In the genomic region with DNA sequence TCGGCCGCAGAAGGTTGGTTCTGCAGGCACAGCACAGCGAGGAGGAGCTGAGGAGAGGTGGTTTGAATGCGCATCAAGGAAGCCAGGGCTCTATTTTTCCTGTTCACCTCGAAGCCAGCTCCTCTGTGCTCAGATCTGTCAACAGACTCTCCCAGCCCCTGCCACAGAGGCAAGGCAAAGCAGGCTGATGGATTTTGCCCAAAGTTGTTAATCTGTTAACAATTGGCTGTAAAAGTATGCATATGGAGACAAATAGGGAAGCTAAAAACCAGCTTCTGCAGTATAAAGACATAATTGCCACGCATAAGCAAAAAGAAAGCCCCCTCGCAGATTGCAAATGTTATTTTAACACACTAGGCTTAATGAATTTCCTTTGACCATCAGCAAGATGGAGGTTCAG, we compare ENCODE assay signal across 32 mouse cellular contexts.
"Had no signal": no experiment of that assay in that cellular context is flagged by ENCODE, and none has a peak within 500 bp of the region (broad histone marks: within the 10 kb centered on the region; RNA-seq: fewer than 3 reads in every experiment).

No protein-coding gene starts in this region.

- H3K9me3 ChIP-seq: limb, embryonic 10.5 days; limb, embryonic 12.5 days; limb, embryonic 13.5 days; limb, embryonic 15.5 days; liver, embryonic 12.5 days; liver, embryonic 13.5 days; liver, embryonic 15.5 days; lung, embryonic 15.5 days; megakaryocyte, embryonic 14.5 days; midbrain, embryonic 10.5 days; midbrain, embryonic 12.5 days; midbrain, embryonic 13.5 days; midbrain, embryonic 15.5 days; neural tube, embryonic 12.5 days; neural tube, embryonic 13.5 days had no signal

- H3K4me1 ChIP-seq: limb, embryonic 10.5 days; limb, embryonic 12.5 days; limb, embryonic 13.5 days; limb, embryonic 15.5 days; liver, embryonic 12.5 days; liver, embryonic 13.5 days; liver, embryonic 15.5 days; lung, embryonic 15.5 days; midbrain, embryonic 10.5 days; midbrain, embryonic 12.5 days; midbrain, embryonic 13.5 days; midbrain, embryonic 15.5 days; neural tube, embryonic 12.5 days; neural tube, embryonic 13.5 days had no signal

- H3K4me3 ChIP-seq: limb, embryonic 10.5 days; limb, embryonic 12.5 days; limb, embryonic 13.5 days; limb, embryonic 15.5 days; liver, embryonic 12.5 days; liver, embryonic 13.5 days; liver, embryonic 15.5 days; lung, embryonic 15.5 days; megakaryocyte, embryonic 14.5 days; midbrain, embryonic 10.5 days; midbrain, embryonic 12.5 days; midbrain, embryonic 13.5 days; midbrain, embryonic 15.5 days; myocyte; neural tube, embryonic 12.5 days; neural tube, embryonic 13.5 days had no signal

- H3K27me3 ChIP-seq: limb, embryonic 12.5 days; limb, embryonic 13.5 days; limb, embryonic 15.5 days; liver, embryonic 12.5 days; liver, embryonic 13.5 days; liver, embryonic 15.5 days; lung, embryonic 15.5 days; megakaryocyte, embryonic 14.5 days; midbrain, embryonic 12.5 days; midbrain, embryonic 13.5 days; midbrain, embryonic 15.5 days; neural tube, embryonic 12.5 days; neural tube, embryonic 13.5 days had no signal

- DNase-seq: left cerebral cortex, postnatal 4 days; liver; liver, embryonic 13.5 days; liver, postnatal 0 days; lung, adult 18-20 months; lung, adult 2 months; lung, embryonic 14.5 days; lung, postnatal 14 days; lung, postnatal 36 days; lung, postnatal 4 days; midbrain, embryonic 14.5 days had no signal

- ATAC-seq: liver, embryonic 12.5 days; liver, postnatal 0 days; lung, postnatal 0 days; midbrain, embryonic 13.5 days; midbrain, embryonic 15.5 days; midbrain, embryonic 16.5 days had no signal

- H3K9ac ChIP-seq: limb, embryonic 12.5 days; limb, embryonic 13.5 days; limb, embryonic 15.5 days; liver, embryonic 12.5 days; liver, embryonic 13.5 days; liver, embryonic 14.5 days; liver, embryonic 15.5 days; liver, postnatal 0 days; lung, embryonic 14.5 days; lung, embryonic 15.5 days; midbrain, embryonic 12.5 days; midbrain, embryonic 13.5 days; midbrain, embryonic 15.5 days; neural tube, embryonic 12.5 days; neural tube, embryonic 13.5 days had no signal

- H3K36me3 ChIP-seq: limb, embryonic 10.5 days; limb, embryonic 12.5 days; limb, embryonic 13.5 days; limb, embryonic 15.5 days; liver, embryonic 12.5 days; liver, embryonic 13.5 days; liver, embryonic 15.5 days; lung, embryonic 15.5 days; midbrain, embryonic 10.5 days; midbrain, embryonic 12.5 days; midbrain, embryonic 13.5 days; midbrain, embryonic 15.5 days; neural tube, embryonic 12.5 days; neural tube, embryonic 13.5 days had no signal

- H3K4me2 ChIP-seq: limb, embryonic 12.5 days; limb, embryonic 13.5 days; limb, embryonic 15.5 days; liver, embryonic 11.5 days; liver, embryonic 12.5 days; liver, embryonic 13.5 days; liver, embryonic 15.5 days; lung, embryonic 14.5 days; lung, embryonic 15.5 days; midbrain, embryonic 11.5 days; midbrain, embryonic 12.5 days; midbrain, embryonic 13.5 days; midbrain, embryonic 15.5 days; neural tube, embryonic 12.5 days; neural tube, embryonic 13.5 days had no signal

- H3K27ac ChIP-seq: limb, embryonic 10.5 days; limb, embryonic 12.5 days; limb, embryonic 13.5 days; limb, embryonic 15.5 days; liver, embryonic 12.5 days; liver, embryonic 13.5 days; liver, embryonic 14.5 days; liver, embryonic 15.5 days; lung, embryonic 15.5 days; macrophage; midbrain, embryonic 10.5 days; midbrain, embryonic 12.5 days; midbrain, embryonic 13.5 days; midbrain, embryonic 15.5 days; neural tube, embryonic 12.5 days; neural tube, embryonic 13.5 days had no signal
